Mouse (Mus musculus): ENCODE measurements around the gene Trappc3. TPM values are rescaled to one million over a fixed set of nuclear protein-coding genes. Genes with fewer than 3 reads are reported as not detected.

The Trappc3 gene
- polyA plus RNA-seq, 1 experiment: 20.5 TPM

DNA sequence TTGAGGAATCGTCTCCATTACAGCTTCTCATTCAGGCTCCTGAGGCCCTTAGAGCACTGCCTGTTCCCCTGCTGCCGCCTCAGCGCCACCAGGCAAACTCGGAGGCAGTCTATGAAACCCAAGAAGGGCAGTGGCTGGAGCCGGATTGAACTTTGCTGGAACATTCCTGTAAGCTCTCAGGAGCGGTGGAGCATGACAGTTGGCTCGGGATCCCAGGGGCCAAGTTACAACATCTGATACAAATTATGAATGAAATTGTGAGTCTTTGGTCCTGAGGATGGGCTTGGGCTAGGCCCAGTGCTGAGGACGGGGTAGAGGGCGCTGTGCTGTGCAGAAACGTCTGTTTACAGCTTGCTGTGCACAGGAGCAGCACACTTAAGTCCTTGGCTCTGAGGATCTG is 52.3 kb downstream of the Trappc3 start:
- no peak overlapping the region for H3K27ac ChIP-seq (ENCODE audit: control insufficient read depth, insufficient read depth, low read depth, low read length)
- H3K4me1 ChIP-seq (ENCODE audit: control insufficient read depth, insufficient read depth, low read length): peaks cover 8% of the 10 kb centered on the region; the same call in 1 of the 2 replicates
- H3K36me3 ChIP-seq (ENCODE audit: control insufficient read depth, insufficient read depth, low read length): no peaks in the 10 kb centered on the region
- no peaks in the 10 kb centered on the region for H3K27me3 ChIP-seq (ENCODE audit: control insufficient read depth, insufficient read depth, low read length)
- TF ChIP-seq POLR2A (IDR thresholded peaks at IDR 0.05; ENCODE audit: control insufficient read depth, low read depth, low read length) (no peak), CTCF (IDR thresholded peaks at IDR 0.05; ENCODE audit: control insufficient read depth, insufficient read depth, insufficient replicate concordance, low read depth, low read length) (no peak)
- H3K4me3 ChIP-seq (ENCODE audit: control insufficient read depth, low read depth, low read length): no peak overlapping the region

DNA sequence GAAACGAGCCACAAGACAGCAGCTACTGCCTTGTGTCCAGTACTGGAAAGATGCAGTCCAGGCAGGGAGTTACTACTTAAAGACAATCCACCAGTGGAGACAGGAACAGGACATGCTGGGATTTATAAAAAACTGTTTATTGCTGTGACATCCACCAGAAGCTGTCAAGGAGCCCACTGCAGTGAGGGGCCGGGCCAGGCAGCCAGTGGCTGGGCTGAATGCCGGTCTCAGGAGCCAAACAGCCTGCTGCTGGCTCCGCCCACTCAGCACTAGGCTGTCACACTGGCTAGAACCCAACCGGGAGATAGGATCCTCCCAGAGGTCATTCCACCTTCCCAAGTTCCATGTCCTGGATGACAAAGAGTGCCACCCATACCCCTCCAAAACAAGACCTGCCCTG is 53.8 kb downstream of the Trappc3 start:
- Histone ChIP-seq H3K27ac (ENCODE audit: control insufficient read depth, insufficient read depth, low read depth, low read length) (no peak overlapping the region), H3K27me3 (ENCODE audit: control insufficient read depth, insufficient read depth, low read length) (no peaks in the 10 kb centered on the region), H3K4me1 (ENCODE audit: control insufficient read depth, insufficient read depth, low read length) (peaks cover 3% of the 10 kb centered on the region), H3K4me3 (ENCODE audit: control insufficient read depth, low read depth, low read length) (no peak overlapping the region), H3K36me3 (ENCODE audit: control insufficient read depth, insufficient read depth, low read length) (no peaks in the 10 kb centered on the region)
- TF ChIP-seq POLR2A (IDR thresholded peaks at IDR 0.05; ENCODE audit: control insufficient read depth, low read depth, low read length): no peak
- no peak for TF ChIP-seq CTCF (IDR thresholded peaks at IDR 0.05; ENCODE audit: control insufficient read depth, insufficient read depth, insufficient replicate concordance, low read depth, low read length)

DNA sequence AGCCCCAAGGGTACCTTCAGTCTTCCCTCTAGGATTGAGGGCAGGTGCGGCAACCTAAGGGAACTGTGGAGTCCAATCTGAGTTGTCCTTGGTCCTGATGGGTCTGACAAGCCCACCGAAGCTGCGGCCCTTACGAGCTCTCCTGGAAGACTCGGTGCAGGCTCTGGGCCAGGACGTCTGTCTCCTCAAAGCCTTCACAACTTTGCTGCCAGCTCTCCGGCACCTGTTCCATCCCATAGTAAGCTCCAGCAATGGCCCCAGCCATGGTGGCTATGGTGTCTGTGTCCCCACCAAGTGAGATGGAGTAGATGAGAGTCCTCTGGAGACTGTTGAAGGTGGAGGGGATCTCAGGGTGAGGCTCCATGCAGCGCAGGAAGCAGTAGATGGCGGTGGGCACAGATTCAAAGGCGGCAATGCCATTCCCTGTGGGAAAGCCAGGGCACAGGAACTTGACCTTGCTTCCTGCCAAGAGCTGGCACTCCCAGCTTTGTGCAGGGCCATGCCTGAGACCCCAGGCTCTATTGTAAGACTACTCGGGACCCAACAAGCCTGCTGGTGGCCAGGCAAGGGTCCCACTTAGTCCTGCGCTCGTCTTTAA is 54.4 kb downstream of the Trappc3 start:
- Histone ChIP-seq H3K4me3 (ENCODE audit: control insufficient read depth, low read depth, low read length) (no peak overlapping the region), H3K36me3 (ENCODE audit: control insufficient read depth, insufficient read depth, low read length) (no peaks in the 10 kb centered on the region), H3K27me3 (ENCODE audit: control insufficient read depth, insufficient read depth, low read length) (no peaks in the 10 kb centered on the region), H3K4me1 (ENCODE audit: control insufficient read depth, insufficient read depth, low read length) (peaks cover 3% of the 10 kb centered on the region), H3K27ac (ENCODE audit: control insufficient read depth, insufficient read depth, low read depth, low read length) (no peak overlapping the region)
- TF ChIP-seq CTCF (IDR thresholded peaks at IDR 0.05; ENCODE audit: control insufficient read depth, insufficient read depth, insufficient replicate concordance, low read depth, low read length) (no peak), POLR2A (IDR thresholded peaks at IDR 0.05; ENCODE audit: control insufficient read depth, low read depth, low read length) (no peak)

DNA sequence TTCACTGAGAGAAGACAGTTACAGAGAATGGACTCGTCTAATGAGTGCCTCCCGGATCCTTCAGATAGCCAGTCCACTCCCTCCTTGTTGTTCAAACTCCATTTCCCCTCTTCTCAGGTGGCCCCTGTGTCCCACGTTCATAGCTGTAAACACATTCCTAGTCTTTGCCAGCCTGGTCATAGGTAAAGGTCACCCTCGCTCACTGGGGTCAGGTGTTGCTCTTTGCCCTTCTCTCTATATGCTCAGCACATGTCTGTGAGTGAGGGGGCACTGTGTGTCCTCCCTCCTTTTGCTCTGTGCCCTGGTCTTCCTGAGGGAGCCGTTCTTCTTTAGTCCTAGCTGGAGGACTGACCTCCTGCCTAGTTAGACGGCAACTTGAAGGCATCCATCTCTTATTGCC is 57.7 kb downstream of the Trappc3 start:
- no peaks in the 10 kb centered on the region for H3K27me3 ChIP-seq (ENCODE audit: control insufficient read depth, insufficient read depth, low read length)
- H3K36me3 ChIP-seq (ENCODE audit: control insufficient read depth, insufficient read depth, low read length): no peaks in the 10 kb centered on the region
- no peak overlapping the region for H3K27ac ChIP-seq (ENCODE audit: control insufficient read depth, insufficient read depth, low read depth, low read length)
- no peak overlapping the region for H3K4me3 ChIP-seq (ENCODE audit: control insufficient read depth, low read depth, low read length)
- H3K4me1 ChIP-seq (ENCODE audit: control insufficient read depth, insufficient read depth, low read length): peaks cover 6% of the 10 kb centered on the region
- no peak for TF ChIP-seq CTCF (IDR thresholded peaks at IDR 0.05; ENCODE audit: control insufficient read depth, insufficient read depth, insufficient replicate concordance, low read depth, low read length)
- no peak for TF ChIP-seq POLR2A (IDR thresholded peaks at IDR 0.05; ENCODE audit: control insufficient read depth, low read depth, low read length)

DNA sequence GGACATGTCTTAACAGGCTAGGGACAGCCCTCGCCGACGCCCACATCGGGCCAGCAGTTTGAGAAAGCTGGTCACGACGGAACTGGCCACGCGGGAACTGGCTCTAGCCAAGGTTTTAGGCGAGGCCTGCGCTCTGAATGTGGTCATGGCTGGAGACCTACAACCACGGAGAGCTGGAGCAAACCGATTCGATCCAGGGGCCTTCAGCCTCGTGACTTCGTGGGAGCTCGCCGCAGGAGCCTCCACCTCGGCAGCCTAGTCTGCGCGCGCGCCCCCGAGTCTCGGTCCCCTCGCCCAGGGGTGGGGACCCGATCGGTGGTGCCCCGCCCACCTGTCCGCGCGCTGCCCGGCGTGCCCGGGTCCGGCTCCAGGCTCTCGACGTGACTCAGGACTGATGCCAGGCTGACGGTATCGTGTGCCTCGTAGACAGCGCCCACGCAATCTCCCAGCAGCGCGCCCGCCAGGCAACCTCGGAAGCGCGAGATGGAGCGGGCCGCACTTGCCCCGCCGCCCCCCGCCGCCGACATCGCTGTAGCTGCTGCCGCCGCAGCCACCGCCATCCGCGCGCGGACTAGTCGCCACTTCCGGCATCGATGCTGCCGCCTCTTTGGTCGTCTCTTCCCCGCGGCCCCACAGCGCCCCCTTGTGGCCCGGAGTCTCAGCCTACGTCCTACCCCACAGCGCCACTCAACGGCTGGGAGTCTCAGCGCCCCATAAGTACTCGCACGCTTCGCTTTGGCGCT is 59.2 kb downstream of the Trappc3 start, which contains the start of gene Adprhl2:
Adprhl2 (minus strand) TSS at position 593 of the 743 bp plus-strand sequence.
- H3K27ac ChIP-seq (ENCODE audit: control insufficient read depth, insufficient read depth, low read depth, low read length): peak within 1 kb of the TSS; percentile 5
- TF ChIP-seq POLR2A (IDR thresholded peaks at IDR 0.05; ENCODE audit: control insufficient read depth, low read depth, low read length) (peak; percentile 75), CTCF (IDR thresholded peaks at IDR 0.05; ENCODE audit: control insufficient read depth, insufficient read depth, insufficient replicate concordance, low read depth, low read length) (peak; percentile 99)
- H3K4me1 ChIP-seq (ENCODE audit: control insufficient read depth, insufficient read depth, low read length): peaks cover 16% of the 10 kb centered on the region
- no peaks in the 10 kb centered on the region for H3K36me3 ChIP-seq (ENCODE audit: control insufficient read depth, insufficient read depth, low read length)
- H3K27me3 ChIP-seq (ENCODE audit: control insufficient read depth, insufficient read depth, low read length): no peaks in the 10 kb centered on the region
- peak within 1 kb of the TSS; percentile 82 for H3K4me3 ChIP-seq (ENCODE audit: control insufficient read depth, low read depth, low read length)

DNA sequence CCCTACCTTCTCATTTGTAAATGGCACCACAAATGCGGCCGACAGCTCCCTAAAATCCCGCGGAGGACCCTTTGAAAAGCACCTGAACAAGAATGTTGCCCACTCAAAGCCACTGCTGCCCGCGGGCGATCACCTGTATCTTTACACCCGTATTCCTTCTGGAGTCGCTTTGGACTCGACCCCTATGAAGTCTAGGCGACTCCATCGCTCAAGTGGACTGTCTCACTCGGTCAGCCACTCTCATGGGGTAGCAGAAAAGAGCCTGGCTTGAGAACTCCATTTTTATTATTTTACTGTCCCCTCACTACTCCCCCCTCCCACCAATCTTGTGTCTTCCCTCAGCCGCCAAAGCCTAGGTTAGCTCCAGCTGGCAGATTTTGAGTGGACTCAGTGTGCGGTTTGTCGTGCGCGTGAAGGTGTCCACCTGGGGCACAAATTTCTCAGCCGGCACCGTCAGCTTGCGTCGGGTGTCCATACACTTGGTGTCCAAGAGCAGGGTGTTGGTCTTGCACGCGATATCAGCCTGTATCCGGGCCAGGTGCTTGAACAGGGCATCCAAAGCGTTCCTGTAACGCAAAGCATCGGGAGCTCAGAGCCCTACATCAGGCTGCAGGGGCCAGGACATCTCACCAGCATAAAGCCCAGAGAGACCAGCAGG is 59.9 kb downstream of the Trappc3 start:
- Histone ChIP-seq H3K27ac (ENCODE audit: control insufficient read depth, insufficient read depth, low read depth, low read length) (no peak overlapping the region), H3K36me3 (ENCODE audit: control insufficient read depth, insufficient read depth, low read length) (no peaks in the 10 kb centered on the region), H3K4me1 (ENCODE audit: control insufficient read depth, insufficient read depth, low read length) (peaks cover 16% of the 10 kb centered on the region), H3K27me3 (ENCODE audit: control insufficient read depth, insufficient read depth, low read length) (no peaks in the 10 kb centered on the region), H3K4me3 (ENCODE audit: control insufficient read depth, low read depth, low read length) (peak overlapping the region; percentile 82)
- TF ChIP-seq POLR2A (IDR thresholded peaks at IDR 0.05; ENCODE audit: control insufficient read depth, low read depth, low read length) (no peak; the same call in 1 of the 2 replicates), CTCF (IDR thresholded peaks at IDR 0.05; ENCODE audit: control insufficient read depth, insufficient read depth, insufficient replicate concordance, low read depth, low read length) (no peak)

DNA sequence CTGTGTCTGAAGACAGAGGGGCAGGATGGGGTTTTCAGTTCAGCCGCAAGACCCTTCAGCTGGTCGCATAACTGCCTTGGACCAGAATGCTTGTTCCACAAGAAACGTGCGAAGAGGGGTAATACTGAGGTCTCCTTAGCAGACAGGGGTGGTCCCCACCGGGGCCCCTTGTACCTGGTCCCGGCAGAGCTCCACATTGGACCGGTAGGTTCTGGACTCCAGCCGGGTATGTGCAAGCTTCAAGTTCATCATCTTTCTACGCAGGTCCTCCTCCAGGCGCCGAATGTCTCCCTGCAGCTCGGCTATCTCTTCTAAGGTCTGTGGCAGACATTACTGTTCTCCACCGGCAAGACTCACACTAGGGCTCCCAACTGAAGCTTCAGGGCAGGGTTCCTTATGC is 60.5 kb downstream of the Trappc3 start:
- no peaks in the 10 kb centered on the region for H3K27me3 ChIP-seq (ENCODE audit: control insufficient read depth, insufficient read depth, low read length)
- peak overlapping the region; percentile 82 for H3K4me3 ChIP-seq (ENCODE audit: control insufficient read depth, low read depth, low read length)
- peaks cover 16% of the 10 kb centered on the region for H3K4me1 ChIP-seq (ENCODE audit: control insufficient read depth, insufficient read depth, low read length)
- no peaks in the 10 kb centered on the region for H3K36me3 ChIP-seq (ENCODE audit: control insufficient read depth, insufficient read depth, low read length)
- H3K27ac ChIP-seq (ENCODE audit: control insufficient read depth, insufficient read depth, low read depth, low read length): no peak overlapping the region
- TF ChIP-seq CTCF (IDR thresholded peaks at IDR 0.05; ENCODE audit: control insufficient read depth, insufficient read depth, insufficient replicate concordance, low read depth, low read length) (no peak), POLR2A (IDR thresholded peaks at IDR 0.05; ENCODE audit: control insufficient read depth, low read depth, low read length) (no peak)
